Mouse (Mus musculus): ENCODE data around the gene Poll. TPM values are rescaled to one million over a fixed set of nuclear protein-coding genes. Genes with fewer than 3 reads are reported as not detected.

Gene Poll
- total and polyA plus RNA-seq, 3 experiments, result 16.5 to 24.6 (median 18.9) TPM

GRCm38 (mm10) chr19:45533617-45534016, 26.7 kb downstream of the Poll start:
- H3K36me3 ChIP-seq (replicated peaks in 1 of 2; ENCODE audit: control insufficient read depth in 1 of 2, insufficient read depth in 1 of 2, low read length in 1 of 2), result peaks cover 5 to 23% of the 10 kb centered on the region in 2 experiments
- no peak overlapping the region for H3K9ac ChIP-seq (ENCODE audit: insufficient read depth, low read depth)
- H3K4me2 ChIP-seq (ENCODE audit: insufficient read depth, low read depth, poor library complexity, severe bottlenecking), result no peak overlapping the region
- dilution Hi-C loops (cut with MboI; ENCODE audit: extremely low pct_ligation_motif_present, extremely low pct_unique_long_range_greater_than_20kb, low sequenced_read_pairs), result no loop called here
- no peak for TF ChIP-seq USF1 (IDR thresholded peaks at IDR 0.05; ENCODE audit: low read depth, low read length)
- no peak for TF ChIP-seq SIN3A (IDR thresholded peaks at IDR 0.05; ENCODE audit: low read length)
- no peak for TF ChIP-seq JUN (IDR thresholded peaks at IDR 0.05; ENCODE audit: insufficient read depth, low read depth, low read length)
- no peak for TF ChIP-seq MYC (IDR thresholded peaks at IDR 0.05; ENCODE audit: low read depth, low read length)
- TF ChIP-seq PAX5 (IDR thresholded peaks at IDR 0.05; ENCODE audit: low read length), result no peak
- H3K9me3 ChIP-seq (replicated peaks; ENCODE audit: low read length), result no peaks in the 10 kb centered on the region
- H3K4me1 ChIP-seq (ENCODE audit: control insufficient read depth in 1 of 2, insufficient read depth in 2 of 2), result peaks cover 0 to 7% of the 10 kb centered on the region in 2 experiments; a peak in 3 of 4 replicates
- no peaks in the 10 kb centered on the region for H3K79me2 ChIP-seq (replicated peaks; ENCODE audit: control insufficient read depth, extremely low read depth, insufficient read depth, poor library complexity, severe bottlenecking)
- no peaks in the 10 kb centered on the region for H3K27me3 ChIP-seq (replicated peaks)
- no peak overlapping the region for H3K27ac ChIP-seq (ENCODE audit: insufficient read depth, low read depth)
- H3K4me3 ChIP-seq (replicated peaks in 1 of 3; ENCODE audit: low read depth in 2 of 3, low read length in 2 of 3, poor library complexity in 1 of 3), result no peak overlapping the region
- in situ Hi-C loops (cut with MboI; ENCODE audit: low pct_ligation_motif_present, low pct_unique_long_range_greater_than_20kb, low sequenced_read_pairs), result no loop called here
- no peak for DNase-seq (ENCODE audit: extremely low read depth)

DNA sequence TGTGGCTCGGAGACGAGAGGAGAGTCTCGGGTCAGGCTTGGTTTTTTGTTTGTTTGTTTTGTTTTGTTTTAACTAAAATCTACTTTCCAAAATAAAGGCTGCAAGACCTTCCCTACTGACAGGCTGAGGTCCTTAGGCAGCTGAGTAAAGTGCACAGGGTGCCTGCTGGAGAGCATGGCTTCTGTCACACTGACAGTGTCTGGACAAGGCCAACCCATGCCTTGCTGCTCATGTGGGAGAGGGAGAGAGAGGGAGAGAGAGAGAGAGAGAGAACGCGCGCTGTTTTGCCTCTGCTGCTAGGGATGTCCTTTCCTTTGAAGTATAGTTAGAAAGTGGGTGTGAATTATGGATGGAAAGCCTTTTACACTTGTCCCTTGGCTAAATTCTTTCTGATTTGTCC, 28.8 kb downstream of the Poll start:
- H3K79me2 ChIP-seq (replicated peaks; ENCODE audit: control insufficient read depth, extremely low read depth, insufficient read depth, poor library complexity, severe bottlenecking), result no peaks in the 10 kb centered on the region
- no peak overlapping the region for H3K27ac ChIP-seq (ENCODE audit: insufficient read depth, low read depth)
- TF ChIP-seq RCOR1 (conservative IDR thresholded peaks at IDR 0.05; ENCODE audit: low read depth, low read length) (no peak), ZMIZ1 (IDR thresholded peaks at IDR 0.05; ENCODE audit: low read depth, low read length) (no peak), USF2 (conservative IDR thresholded peaks at IDR 0.05; ENCODE audit: low read depth, low read length) (no peak), USF1 (IDR thresholded peaks at IDR 0.05; ENCODE audit: low read depth, low read length) (no peak), MXI1 (IDR thresholded peaks at IDR 0.05; ENCODE audit: low read depth, low read length) (no peak), JUND (conservative IDR thresholded peaks at IDR 0.05; ENCODE audit: low read depth, low read length) (no peak), KAT2A (IDR thresholded peaks at IDR 0.05; ENCODE audit: insufficient replicate concordance, low read length) (no peak), MYC (IDR thresholded peaks at IDR 0.05; ENCODE audit: low read depth, low read length) (no peak), SMC3 (IDR thresholded peaks at IDR 0.05; ENCODE audit: low read depth, low read length) (no peak), NELFE (IDR thresholded peaks at IDR 0.05; ENCODE audit: low read depth, low read length) (no peak), TCF12 (IDR thresholded peaks at IDR 0.05; ENCODE audit: low read depth, low read length) (no peak), POLR2AphosphoS2 (IDR thresholded peaks at IDR 0.05; ENCODE audit: low read depth, low read length) (no peak), ETS1 (conservative IDR thresholded peaks at IDR 0.05; ENCODE audit: low read depth, low read length) (no peak), RAD21 (IDR thresholded peaks at IDR 0.05; ENCODE audit: low read depth, low read length) (no peak), BHLHE40 (IDR thresholded peaks at IDR 0.05; ENCODE audit: low read depth, low read length) (no peak), NRF1 (IDR thresholded peaks at IDR 0.05; ENCODE audit: low read depth, low read length) (no peak), MAZ (IDR thresholded peaks at IDR 0.05; ENCODE audit: low read depth, low read length) (no peak)
- H3K27me3 ChIP-seq (replicated peaks), result no peaks in the 10 kb centered on the region
- in situ Hi-C loops (cut with MboI; ENCODE audit: low pct_ligation_motif_present, low pct_unique_long_range_greater_than_20kb, low sequenced_read_pairs) (no loop called here), dilution Hi-C loops (cut with MboI; ENCODE audit: extremely low pct_ligation_motif_present, extremely low pct_unique_long_range_greater_than_20kb, low sequenced_read_pairs) (no loop called here)
- no peak overlapping the region for H3K9ac ChIP-seq (ENCODE audit: insufficient read depth, low read depth)
- no peak for DNase-seq (ENCODE audit: extremely low read depth)
- H3K36me3 ChIP-seq (replicated peaks in 1 of 2; ENCODE audit: control insufficient read depth in 1 of 2, insufficient read depth in 1 of 2, low read length in 1 of 2), result peaks cover 15 to 42% of the 10 kb centered on the region in 2 experiments
- H3K4me1 ChIP-seq (ENCODE audit: control insufficient read depth in 1 of 2, insufficient read depth in 2 of 2), result peaks cover 0 to 27% of the 10 kb centered on the region in 2 experiments; a peak in 3 of 4 replicates
- H3K4me3 ChIP-seq (replicated peaks in 1 of 3; ENCODE audit: low read depth in 2 of 3, low read length in 2 of 3, poor library complexity in 1 of 3), result no peak overlapping the region
- H3K4me2 ChIP-seq (ENCODE audit: insufficient read depth, low read depth, poor library complexity, severe bottlenecking), result no peak overlapping the region
- no peaks in the 10 kb centered on the region for H3K9me3 ChIP-seq (replicated peaks; ENCODE audit: low read length)
